Mouse (Mus musculus): ENCODE measurements around the gene Acads. TPM values are rescaled to one million over a fixed set of nuclear protein-coding genes. Genes with fewer than 3 reads are reported as not detected.
"Not testable (repeated sequence)": the region's sequence is repeated elsewhere in the genome, so short reads cannot be mapped to it uniquely, and the experiment has no call there.

Gene Acads
- polyA plus RNA-seq, 1 experiment from 2014 or later: 45.6 TPM

DNA sequence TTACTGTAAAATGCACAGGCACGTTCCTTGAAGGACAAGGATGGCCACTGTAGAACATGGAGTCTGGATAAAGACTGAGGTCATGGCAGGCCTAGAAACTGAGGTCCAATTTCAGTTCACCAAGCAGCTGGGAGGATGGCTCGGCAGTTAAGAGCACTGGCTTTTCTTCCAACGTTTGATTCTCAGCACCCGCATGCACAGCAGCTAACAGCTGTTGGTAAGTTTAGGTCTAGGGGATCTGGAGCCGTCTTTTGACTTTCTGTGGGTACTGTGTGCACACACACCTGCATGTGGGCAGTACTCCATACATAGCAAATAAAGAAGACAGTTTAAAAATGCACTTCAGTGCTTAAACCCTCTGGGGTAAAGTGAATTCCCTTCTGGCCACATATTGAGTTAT, 37.5 kb downstream of the Acads start:
- Histone ChIP-seq H3K27ac (no peak overlapping the region), H3K36me3 (peaks cover 47% of the 10 kb centered on the region), H3K4me1 (no peaks in the 10 kb centered on the region), H3K9ac (no peak overlapping the region), H3K4me2 (no peak overlapping the region), H3K9me3 (no peaks in the 10 kb centered on the region), H3K4me3 (no peak overlapping the region), H3K27me3 (no peaks in the 10 kb centered on the region)
- ATAC-seq (ENCODE audit: insufficient number of reproducible peaks, low FRiP score, low TSS enrichment, low read depth): no peak
- WGBS: 80% methylated on average over 5 of the region's 5 CpGs

DNA sequence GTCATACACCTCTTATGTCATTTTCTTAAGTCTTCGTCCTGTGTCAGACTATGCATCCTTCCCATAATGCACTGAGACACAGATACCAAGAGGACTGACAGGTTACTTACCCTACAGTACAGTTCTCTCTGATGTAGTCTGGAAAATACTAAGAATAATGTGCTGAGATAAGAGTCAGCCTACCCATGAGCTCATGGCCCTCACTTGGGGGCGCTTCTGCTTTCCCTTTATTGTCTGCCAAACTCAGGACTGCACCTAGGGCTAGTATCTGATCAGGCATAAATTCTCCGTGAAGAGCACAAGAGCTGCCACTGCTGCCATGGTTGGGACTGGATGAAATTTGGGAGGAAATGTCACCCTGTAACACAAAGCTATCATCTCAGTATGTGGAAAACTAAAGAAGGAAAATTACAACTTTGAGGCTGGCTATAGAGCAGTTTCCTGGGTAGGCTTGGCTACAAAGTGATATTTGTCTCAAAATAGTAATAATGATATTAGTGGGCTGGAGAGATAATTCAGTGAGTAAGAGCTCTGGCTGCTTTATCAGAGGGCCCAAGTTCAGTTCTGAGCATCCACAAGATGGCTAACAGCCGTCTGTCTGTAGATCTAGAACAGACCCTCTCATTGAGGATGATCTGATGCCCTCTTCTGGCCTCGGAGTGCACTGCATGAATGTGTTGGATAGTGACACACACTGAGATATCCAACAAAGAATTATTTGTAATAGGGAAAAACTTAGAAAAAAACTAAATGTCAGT, 42.8 kb downstream of the Acads start:
- Histone ChIP-seq H3K27me3 (no peaks in the 10 kb centered on the region), H3K9me3 (no peaks in the 10 kb centered on the region)

DNA sequence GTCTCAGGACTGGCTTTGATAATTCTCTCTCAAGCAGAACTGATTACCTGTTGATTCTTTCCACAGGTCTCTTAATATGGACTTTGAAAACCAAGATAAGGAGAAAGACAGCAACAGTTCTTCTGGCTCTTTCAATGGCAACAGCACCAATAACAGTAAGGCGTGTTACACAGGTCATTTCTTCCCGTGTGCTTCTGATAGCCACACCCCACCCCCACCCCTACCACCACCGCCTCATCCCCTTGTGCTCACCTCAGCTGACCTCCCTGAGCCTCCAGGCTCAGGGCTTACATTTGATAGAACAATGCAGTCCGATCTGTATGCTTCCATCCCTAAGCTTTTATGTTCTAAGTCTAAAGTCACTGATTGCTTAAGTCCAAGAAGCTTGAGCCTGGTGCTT, 44.4 kb downstream of the Acads start:
- Histone ChIP-seq H3K9ac (no peak overlapping the region), H3K4me3 (no peak overlapping the region), H3K36me3 (peaks cover 16% of the 10 kb centered on the region), H3K4me2 (no peak overlapping the region), H3K27me3 (no peaks in the 10 kb centered on the region), H3K27ac (no peak overlapping the region), H3K4me1 (peaks cover 15% of the 10 kb centered on the region), H3K9me3 (no peaks in the 10 kb centered on the region)
- WGBS: 75% methylated on average over 4 of the region's 4 CpGs
- ATAC-seq (ENCODE audit: insufficient number of reproducible peaks, low FRiP score, low TSS enrichment, low read depth): no peak

More for the DNA sequence above, 42.8 kb downstream of the Acads start:
- no peak for ATAC-seq (ENCODE audit: insufficient number of reproducible peaks, low FRiP score, low TSS enrichment, low read depth)
- Histone ChIP-seq H3K36me3 (peaks cover 23% of the 10 kb centered on the region), H3K4me3 (no peak overlapping the region), H3K4me2 (no peak overlapping the region), H3K4me1 (peaks cover 13% of the 10 kb centered on the region), H3K27ac (no peak overlapping the region), H3K9ac (no peak overlapping the region)
- 58% methylated on average over 5 of the region's 5 CpGs for WGBS

DNA sequence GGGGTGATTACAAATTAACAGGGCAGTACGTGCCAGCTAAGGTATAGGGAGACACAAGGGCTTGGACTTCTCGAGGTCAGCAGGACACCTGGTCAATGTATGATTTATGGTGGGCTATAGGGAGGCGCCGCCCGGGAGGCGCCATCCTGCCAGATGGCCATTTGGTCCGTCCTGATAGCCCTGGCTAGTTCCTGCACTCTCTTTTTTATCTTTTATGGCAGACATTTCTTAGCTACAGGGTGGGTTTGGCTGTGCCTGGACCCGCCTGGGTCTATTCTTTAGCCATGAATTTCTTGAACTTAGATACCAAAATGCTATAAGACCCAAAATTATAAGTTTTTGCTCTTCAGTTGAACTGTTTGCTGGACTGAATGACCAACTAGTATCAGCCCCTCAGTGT, 45.8 kb downstream of the Acads start:
- WGBS: 41% methylated on average over 8 of the region's 8 CpGs
- ATAC-seq (ENCODE audit: insufficient number of reproducible peaks, low FRiP score, low TSS enrichment, low read depth); H3K27ac ChIP-seq; H3K9ac ChIP-seq; H3K9me3 ChIP-seq; H3K4me3 ChIP-seq; H3K4me2 ChIP-seq; H3K27me3 ChIP-seq: not testable (repeated sequence)
- H3K4me1 ChIP-seq: peaks cover 19% of the 10 kb centered on the region
- H3K36me3 ChIP-seq: peaks cover 16% of the 10 kb centered on the region

DNA sequence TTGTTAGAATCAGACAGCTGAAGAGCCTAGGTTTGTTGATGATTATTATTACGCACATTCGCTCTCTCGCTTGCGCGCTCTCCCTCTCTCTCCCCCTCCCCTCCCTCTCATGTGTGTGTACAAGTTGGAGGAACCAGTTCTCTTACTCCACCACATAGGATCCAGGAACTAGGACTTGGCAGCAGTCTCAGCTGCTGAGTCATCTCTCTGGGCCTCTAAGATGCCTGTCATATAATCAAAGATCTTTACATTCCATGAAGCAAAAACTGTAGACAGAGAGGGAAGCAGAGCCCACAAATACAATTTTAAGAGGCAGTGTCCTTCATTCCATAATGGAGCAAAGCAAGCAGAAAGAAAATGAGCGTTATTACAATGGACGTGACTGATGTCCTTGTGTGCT, 47.0 kb downstream of the Acads start:
- no peaks in the 10 kb centered on the region for H3K9me3 ChIP-seq
- peaks cover 16% of the 10 kb centered on the region for H3K36me3 ChIP-seq
- no peak overlapping the region for H3K9ac ChIP-seq
- no peak overlapping the region for H3K4me3 ChIP-seq
- peak overlapping the region; percentile 67 for H3K27ac ChIP-seq
- H3K4me2 ChIP-seq: no peak overlapping the region
- no peak for ATAC-seq (ENCODE audit: insufficient number of reproducible peaks, low FRiP score, low TSS enrichment, low read depth)
- H3K27me3 ChIP-seq: no peaks in the 10 kb centered on the region
- H3K4me1 ChIP-seq: peaks cover 19% of the 10 kb centered on the region
- 73% methylated on average over 7 of the region's 7 CpGs for WGBS

DNA sequence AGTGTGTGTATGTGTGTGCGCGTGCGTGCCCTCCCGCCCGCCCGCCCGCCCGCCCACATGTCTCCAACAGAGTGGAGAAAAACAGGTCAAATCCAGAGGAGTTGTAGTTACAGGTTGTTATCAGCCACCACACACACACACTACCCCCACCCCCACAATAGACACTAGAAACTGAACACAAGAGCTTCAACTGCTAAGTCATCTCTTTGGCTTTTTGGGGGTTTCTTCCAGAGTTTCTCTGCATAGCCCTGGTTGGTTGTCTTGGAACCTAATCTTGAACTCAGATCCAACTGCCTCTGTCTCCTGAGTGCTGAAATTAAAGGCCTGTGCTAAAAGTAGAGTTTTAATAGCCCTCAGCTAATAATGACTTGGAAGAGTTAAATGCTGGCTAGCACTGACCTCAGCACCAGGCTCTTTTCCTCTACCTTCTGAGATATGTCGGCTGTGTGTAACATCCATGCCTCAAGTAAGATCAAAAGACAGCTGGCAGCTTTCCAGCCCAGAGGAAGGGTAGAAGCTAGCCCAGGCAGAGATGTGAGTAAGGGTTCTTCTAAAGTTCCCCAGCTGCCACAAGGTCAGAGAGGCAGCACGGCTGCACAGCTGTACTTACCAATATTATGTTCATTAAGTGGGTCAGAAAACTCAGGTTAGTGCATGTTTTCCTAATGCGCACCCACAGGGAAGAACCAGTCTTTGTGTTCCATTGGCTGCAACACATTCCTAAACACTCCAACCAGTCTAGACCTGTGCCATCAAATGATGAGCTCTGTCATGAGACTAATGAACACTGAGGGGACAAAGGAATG, 47.8 kb downstream of the Acads start:
- H3K9me3 ChIP-seq: no peaks in the 10 kb centered on the region
- H3K4me3 ChIP-seq: no peak overlapping the region
- H3K4me2 ChIP-seq: no peak overlapping the region
- no peak overlapping the region for H3K9ac ChIP-seq
- ATAC-seq (ENCODE audit: insufficient number of reproducible peaks, low FRiP score, low TSS enrichment, low read depth): peak; percentile 24; the same call in 1 of the 2 replicates
- 77% methylated on average over 11 of the region's 11 CpGs for WGBS
- H3K4me1 ChIP-seq: peaks cover 19% of the 10 kb centered on the region
- peak overlapping the region; percentile 67 for H3K27ac ChIP-seq
- no peaks in the 10 kb centered on the region for H3K27me3 ChIP-seq
- H3K36me3 ChIP-seq: peaks cover 16% of the 10 kb centered on the region

DNA sequence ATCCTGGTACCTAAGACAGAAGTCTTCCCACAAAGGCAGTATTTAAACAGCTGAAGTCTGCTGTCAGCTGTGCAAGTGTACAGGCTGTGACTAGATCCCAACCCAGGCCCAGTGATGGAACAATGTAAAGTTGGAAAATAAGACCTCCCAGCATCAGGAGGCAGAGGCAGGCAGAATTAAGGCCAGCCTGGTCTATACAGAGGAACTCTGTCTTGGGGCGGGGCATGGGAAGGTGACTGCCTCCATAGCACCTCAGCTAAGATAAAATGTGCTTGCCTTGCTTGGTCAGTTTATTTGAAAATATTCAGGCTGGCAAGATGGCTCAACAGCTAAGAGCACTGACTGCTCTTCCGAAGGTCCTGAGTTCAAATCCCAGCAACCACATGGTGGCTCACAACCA, 48.7 kb downstream of the Acads start:
- H3K27ac ChIP-seq: no peak overlapping the region

DNA sequence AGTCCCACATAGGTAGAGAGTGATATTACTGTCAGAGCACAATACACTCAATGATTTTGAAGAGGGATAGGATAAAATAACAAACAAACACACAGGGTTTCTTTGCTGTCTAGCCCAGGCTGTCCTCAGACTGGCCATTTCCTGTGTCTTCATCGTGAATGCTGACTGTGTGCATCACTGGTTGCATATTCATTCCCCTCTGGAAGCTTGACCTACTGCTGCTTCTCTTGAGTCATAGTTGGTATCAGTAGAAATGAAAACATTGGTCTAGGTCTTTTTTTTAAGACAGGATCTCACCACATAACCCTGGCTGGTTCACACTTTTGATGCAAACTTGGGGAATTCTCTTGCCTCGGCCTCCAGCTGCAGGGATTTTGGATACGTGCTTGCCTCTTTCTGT, 49.5 kb downstream of the Acads start:
- no peak overlapping the region for H3K4me3 ChIP-seq
- no peak overlapping the region for H3K9ac ChIP-seq
- H3K4me2 ChIP-seq: no peak overlapping the region
- WGBS: 84% methylated on average over 3 of the region's 3 CpGs
- ATAC-seq (ENCODE audit: insufficient number of reproducible peaks, low FRiP score, low TSS enrichment, low read depth): no peak
- H3K9me3 ChIP-seq: no peaks in the 10 kb centered on the region
- H3K27me3 ChIP-seq: no peaks in the 10 kb centered on the region
- H3K27ac ChIP-seq: no peak overlapping the region
- H3K4me1 ChIP-seq: peaks cover 22% of the 10 kb centered on the region
- peaks cover under 1% of the 10 kb centered on the region; the same call in 1 of the 2 replicates for H3K36me3 ChIP-seq

More for the DNA sequence above, 48.7 kb downstream of the Acads start:
- Histone ChIP-seq H3K9ac (no peak overlapping the region), H3K27me3 (no peaks in the 10 kb centered on the region), H3K4me3 (no peak overlapping the region), H3K4me1 (peaks cover 19% of the 10 kb centered on the region), H3K4me2 (no peak overlapping the region), H3K36me3 (peaks cover 8% of the 10 kb centered on the region; the same call in 1 of the 2 replicates), H3K9me3 (no peaks in the 10 kb centered on the region)
- ATAC-seq (ENCODE audit: insufficient number of reproducible peaks, low FRiP score, low TSS enrichment, low read depth): no peak
- 98% methylated on average over 2 of the region's 2 CpGs for WGBS

DNA sequence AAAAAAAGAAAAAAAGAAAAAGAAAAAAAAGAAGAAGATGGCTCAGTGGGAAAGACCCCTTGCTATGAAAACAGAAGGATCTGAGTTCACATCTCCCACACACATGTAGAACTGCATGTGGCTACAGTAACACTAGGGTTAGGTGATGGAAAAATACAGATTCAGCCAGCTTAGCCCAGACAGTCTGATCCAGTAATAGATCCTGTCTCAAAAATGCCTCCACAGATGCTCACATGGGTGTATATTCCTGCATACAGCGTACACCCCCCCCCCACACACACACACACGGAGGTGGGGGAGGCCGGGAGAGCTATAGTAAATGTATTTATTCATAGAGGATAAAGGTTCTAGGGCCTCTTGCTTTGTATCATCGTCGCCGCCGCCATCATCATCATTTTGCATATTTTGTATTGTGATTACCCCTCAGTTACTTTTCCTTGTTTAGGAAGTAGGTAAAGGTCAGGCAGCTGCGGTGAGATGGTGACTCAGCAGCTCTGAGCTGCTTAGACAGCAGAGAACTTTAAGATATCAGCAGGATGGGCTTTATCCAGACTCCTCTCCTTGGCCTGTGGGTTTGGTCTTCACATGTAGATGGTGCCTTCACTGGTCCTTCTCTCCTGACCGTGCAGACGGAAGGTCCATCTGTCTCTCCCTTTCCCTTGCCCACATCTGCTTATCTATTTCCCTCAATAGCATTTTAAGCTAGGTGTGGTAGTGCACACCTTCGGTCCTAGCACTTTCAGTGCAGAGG, 50.3 kb downstream of the Acads start:
- no peaks in the 10 kb centered on the region for H3K27me3 ChIP-seq
- no peak overlapping the region for H3K9ac ChIP-seq
- H3K27ac ChIP-seq: no peak overlapping the region
- H3K4me2 ChIP-seq: no peak overlapping the region
- no peak for ATAC-seq (ENCODE audit: insufficient number of reproducible peaks, low FRiP score, low TSS enrichment, low read depth)
- peaks cover 22% of the 10 kb centered on the region for H3K4me1 ChIP-seq
- H3K4me3 ChIP-seq: no peak overlapping the region
- H3K36me3 ChIP-seq: no peaks in the 10 kb centered on the region; the same call in 1 of the 2 replicates
- no peaks in the 10 kb centered on the region for H3K9me3 ChIP-seq
- WGBS: 91% methylated on average over 11 of the region's 11 CpGs

DNA sequence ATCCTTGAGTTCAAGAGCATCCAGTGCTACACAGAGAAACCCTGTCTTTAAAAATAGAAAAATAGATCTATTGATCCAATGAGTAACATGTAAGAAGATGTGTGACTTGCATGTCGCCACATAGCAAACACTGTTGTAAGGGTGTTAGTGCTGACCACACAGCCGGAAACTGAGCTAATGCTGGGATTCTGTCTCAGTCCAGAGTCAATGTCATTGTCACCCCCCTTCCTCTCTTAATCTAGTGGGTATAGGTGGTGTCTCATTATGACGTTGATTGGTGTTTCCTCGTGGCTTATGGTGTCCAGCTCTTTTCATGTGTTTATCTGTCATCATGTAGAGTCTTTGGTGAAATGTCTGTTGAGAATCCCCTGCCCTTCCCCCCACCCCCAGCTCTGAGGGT, 52.9 kb downstream of the Acads start:
- Histone ChIP-seq H3K27me3 (no peaks in the 10 kb centered on the region), H3K27ac (no peak overlapping the region), H3K4me3 (no peak overlapping the region), H3K36me3 (peaks cover 15% of the 10 kb centered on the region), H3K4me1 (peaks cover 8% of the 10 kb centered on the region; the same call in 1 of the 2 replicates), H3K9ac (no peak overlapping the region), H3K4me2 (no peak overlapping the region), H3K9me3 (no peaks in the 10 kb centered on the region)
- no peak for ATAC-seq (ENCODE audit: insufficient number of reproducible peaks, low FRiP score, low TSS enrichment, low read depth)
- WGBS: 80% methylated on average over 4 of the region's 4 CpGs

DNA sequence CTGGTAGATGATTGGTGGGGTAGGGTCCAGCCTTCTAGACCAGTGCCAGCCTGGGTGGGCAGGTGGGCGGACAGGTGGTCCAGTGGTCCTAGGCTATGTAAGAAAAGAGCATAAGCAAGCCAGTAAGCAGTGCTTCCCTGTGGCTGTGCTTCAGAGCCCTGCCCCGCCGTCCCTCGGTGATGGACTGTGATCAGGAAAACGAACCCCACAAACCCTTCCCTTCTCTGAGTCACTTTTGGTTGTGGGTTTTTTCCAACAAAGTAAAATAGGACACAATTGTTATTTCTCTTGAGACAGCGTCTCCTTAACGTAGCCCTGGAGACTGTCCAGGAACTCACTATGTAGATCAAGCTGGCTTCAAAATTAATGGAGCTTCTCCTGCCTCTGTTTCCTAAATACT, 55.8 kb downstream of the Acads start:
- no peak for ATAC-seq (ENCODE audit: insufficient number of reproducible peaks, low FRiP score, low TSS enrichment, low read depth)
- 0 out of 2 replicates have a peak, but pooled peaks cover 2% of the 10 kb centered on the region for H3K4me1 ChIP-seq
- no peak overlapping the region for H3K4me3 ChIP-seq
- no peaks in the 10 kb centered on the region for H3K27me3 ChIP-seq
- no peak overlapping the region for H3K27ac ChIP-seq
- H3K36me3 ChIP-seq: peaks cover 15% of the 10 kb centered on the region
- H3K4me2 ChIP-seq: no peak overlapping the region
- 86% methylated on average over 7 of the region's 7 CpGs for WGBS
- H3K9ac ChIP-seq: no peak overlapping the region
- H3K9me3 ChIP-seq: no peaks in the 10 kb centered on the region

All from limb, embryonic 15.5 days (tissue).